ENCODE assay signal across 7 mouse cellular contexts in genomic region chr12:85824438-85825264, GRCm38 (mm10). TPM values are rescaled to one million over a fixed set of nuclear protein-coding genes. Genes with fewer than 3 reads are reported as not detected.
A peak's percentile ranks its signal among the peaks of the same experiment; 100 is the strongest.
DNase-seq lines count a peak whose midpoint lies in the region; ATAC-seq lines count a peak whose summit lies in the region.

TSS of gene Erg28 (minus strand) at chr12:85824550.
TSS of gene Ttll5 (plus strand) at chr12:85824659.

- H3K9me3 ChIP-seq in intestine, embryonic 15.5 days, result no peaks in the 10 kb centered on the region
- H3K9me3 ChIP-seq in midbrain, embryonic 10.5 days (replicated peaks), result no peaks in the 10 kb centered on the region

- peaks cover 7% of the 10 kb centered on the region; the same call in 1 of the 2 replicates for H3K4me1 ChIP-seq in intestine, embryonic 15.5 days (replicated peaks)
- H3K4me1 ChIP-seq in midbrain, embryonic 10.5 days, result peaks cover 28% of the 10 kb centered on the region

- peak within 1 kb of the TSS; percentile 99 for H3K27ac ChIP-seq in intestine, embryonic 15.5 days
- H3K27ac ChIP-seq in midbrain, embryonic 10.5 days (replicated peaks), result peak within 1 kb of the TSS; percentile 96

- 0 out of 2 replicates have a peak, but pooled peaks cover 3% of the 10 kb centered on the region for H3K36me3 ChIP-seq in intestine, embryonic 15.5 days
- peaks cover 53% of the 10 kb centered on the region for H3K36me3 ChIP-seq in midbrain, embryonic 10.5 days

- H3K4me3 ChIP-seq in intestine, embryonic 15.5 days (replicated peaks), result peak within 1 kb of the TSS; percentile 88
- H3K4me3 ChIP-seq in midbrain, embryonic 10.5 days, result peak within 1 kb of the TSS; percentile 92

- peak within 1 kb of the TSS; percentile 73 for H3K9ac ChIP-seq in intestine, embryonic 15.5 days

- peak; percentile 99 for ATAC-seq in intestine, embryonic 15.5 days

- WGBS in intestine, embryonic 15.5 days, result under 1% methylated on average over 67 of the region's 67 CpGs
- WGBS in midbrain, embryonic 10.5 days, result under 1% methylated on average over 67 of the region's 67 CpGs

- intact Hi-C loops in gastrocnemius, postnatal 36 days (cut with DNase I), result no loop called here
- intact Hi-C loops in left cerebral cortex, postnatal 25 days (cut with DNase I), result loop anchor here (1.0 kb wide), 1 partner anchor 255 kb away; the partner anchor contains the start of gene Tgfb3

- DNase-seq in adrenal gland, adult 2 months, result peak; percentile 97
- DNase-seq in embryo, embryonic 11.5 days (ENCODE audit: low read depth, low spot score), result peak; percentile 91
- DNase-seq in gastrocnemius, postnatal 36 days, result peak; percentile 92 to 96
- peak; percentile 97 to 98 for DNase-seq in left cerebral cortex, postnatal 25 days (ENCODE audit: low spot score in 2 of 2)
- peak; percentile 96 for DNase-seq in midbrain, embryonic 10.5 days (ENCODE audit: low spot score)
- DNase-seq in right cerebral cortex, postnatal 4 days, result peak; percentile 94

- H3K4me2 ChIP-seq in intestine, embryonic 15.5 days (replicated peaks), result peak within 1 kb of the TSS; percentile 82

- H3K27me3 ChIP-seq in intestine, embryonic 15.5 days (replicated peaks), result no peaks in the 10 kb centered on the region
- H3K27me3 ChIP-seq in midbrain, embryonic 10.5 days (ENCODE audit: low read depth, poor library complexity, severe bottlenecking), result no peaks in the 10 kb centered on the region

RNA-seq across cellular contexts. Expression of gene Erg28, which starts in this region (rescaled TPM):
- 10 to 100 TPM; 34.9 to 38.2 TPM for total RNA-seq in adrenal gland, adult 2 months (2021)
- polyA plus RNA-seq in adrenal gland, adult 2 months (2012; rRNA removed), result 18.6 and 21.2 TPM in 2 replicates
- 1 to 10 TPM; 2.7 to 3.9 TPM for total RNA-seq in gastrocnemius, postnatal 36 days (2021)
- polyA plus RNA-seq in intestine, embryonic 15.5 days (2015; fragmentation: Nextera tagmentation; extraction: Ambion mirVana), result 153 and 154 TPM in 2 replicates
- 10 to 100 TPM; 53.6 to 55.4 TPM for total RNA-seq in left cerebral cortex, postnatal 25 days (2021)
- polyA plus RNA-seq in midbrain, embryonic 10.5 days (2016; fragmentation: Nextera tagmentation; extraction: Ambion mirVana), result 119 and 121 TPM in 2 replicates

RNA-seq across cellular contexts. Expression of gene Ttll5, which starts in this region (rescaled TPM):
- 10 to 100 TPM; 26.1 to 27.4 TPM for total RNA-seq in adrenal gland, adult 2 months (2021)
- polyA plus RNA-seq in adrenal gland, adult 2 months (2012; rRNA removed), result 10.9 and 12.5 TPM in 2 replicates
- 1 to 10 TPM; 5.5 to 6.1 TPM for total RNA-seq in gastrocnemius, postnatal 36 days (2021)
- 9.0 and 10.1 TPM in 2 replicates for polyA plus RNA-seq in intestine, embryonic 15.5 days (2015; fragmentation: Nextera tagmentation; extraction: Ambion mirVana)
- total RNA-seq in left cerebral cortex, postnatal 25 days (2021), result 10 to 100 TPM; 41.1 to 44.6 TPM
- polyA plus RNA-seq in midbrain, embryonic 10.5 days (2016; fragmentation: Nextera tagmentation; extraction: Ambion mirVana), result 15.8 and 17.2 TPM in 2 replicates

Comparison
In these comparisons a context has a peak if more than half of its experiments do, and no peak if none do; other contexts are left out.
1. Peak in every context shown above with its lines: DNase-seq, ATAC-seq, H3K4me3 ChIP-seq and H3K27ac ChIP-seq.
2. RNA of gene Erg28 (total RNA-seq): 53.6 to 55.4 TPM in left cerebral cortex, postnatal 25 days and 34.9 to 38.2 TPM in adrenal gland, adult 2 months; 2.7 to 3.9 TPM in gastrocnemius, postnatal 36 days; every median in the first group is over 4 times any median in the second.